Comparison of ENCODE assay signal across 16 mouse cellular contexts in the genomic region with DNA sequence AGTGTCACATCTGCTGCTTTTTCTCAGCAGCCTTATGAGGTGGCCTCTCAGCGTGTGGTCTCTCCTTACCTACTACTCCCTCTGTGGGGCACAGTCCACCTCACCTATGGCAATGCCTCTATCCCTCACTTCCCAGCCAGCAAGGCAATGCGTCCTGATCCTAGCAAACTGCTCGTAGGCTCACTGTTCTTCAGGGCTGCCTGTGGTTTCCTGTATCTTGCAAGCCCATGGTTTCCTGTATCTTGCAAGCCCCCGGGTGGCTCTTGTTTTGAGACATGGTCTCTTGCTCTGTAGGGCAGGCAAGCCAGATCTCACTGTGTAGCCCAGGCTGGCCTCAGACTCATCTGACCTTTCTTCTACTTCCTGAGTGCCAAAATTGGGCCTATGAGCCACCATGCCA. TPM values are rescaled to one million over a fixed set of nuclear protein-coding genes. Genes with fewer than 3 reads are reported as not detected.
DNase-seq lines count a peak whose midpoint lies in the region; ATAC-seq and TF ChIP-seq lines count a peak whose summit lies in the region.
"Had no signal": no experiment of that assay in that cellular context is flagged by ENCODE, and none has a peak within 500 bp of the region (broad histone marks: within the 10 kb centered on the region; RNA-seq: fewer than 3 reads in every experiment).

No protein-coding gene starts in this region.

- H3K27ac ChIP-seq in liver, adult 2 months (replicated peaks; ENCODE audit: insufficient read depth, low read depth, low read length): peak overlapping the region; percentile 70
- H3K27ac ChIP-seq in midbrain, embryonic 15.5 days: no peak overlapping the region
- no peak overlapping the region for H3K27ac ChIP-seq in neural tube, embryonic 15.5 days (replicated peaks)
- no peak overlapping the region for H3K27ac ChIP-seq in forebrain, embryonic 14.5 days (ENCODE audit: low read depth, low read length)
- H3K27ac ChIP-seq: forebrain, embryonic 13.5 days; neural tube, embryonic 12.5 days had no signal

- H3K36me3 ChIP-seq in liver, adult 2 months (ENCODE audit: control insufficient read depth, insufficient read depth, low read length): peaks cover 25% of the 10 kb centered on the region
- H3K36me3 ChIP-seq in midbrain, embryonic 15.5 days (replicated peaks): no peaks in the 10 kb centered on the region
- H3K36me3 ChIP-seq in neural tube, embryonic 15.5 days: peaks cover 14% of the 10 kb centered on the region; the same call in 1 of the 2 replicates
- H3K36me3 ChIP-seq in forebrain, embryonic 14.5 days (ENCODE audit: control insufficient read depth, insufficient read depth, low read length): peaks cover 5% of the 10 kb centered on the region; the same call in 1 of the 2 replicates
- H3K36me3 ChIP-seq: neural tube, embryonic 12.5 days had no signal

- no peak for ATAC-seq in midbrain, embryonic 15.5 days (replicated peaks)
- no peak for ATAC-seq in neural tube, embryonic 15.5 days (ENCODE audit: low FRiP score)
- no peak for ATAC-seq in forebrain, embryonic 14.5 days
- ATAC-seq: forebrain, embryonic 13.5 days; intestine, postnatal 0 days; lung, postnatal 0 days; midbrain, embryonic 16.5 days had no signal

- H3K79me2 ChIP-seq in liver, adult 2 months (ENCODE audit: control insufficient read depth, insufficient read depth, low read length): peaks cover 10% of the 10 kb centered on the region; the same call in 1 of the 2 replicates

- peak; percentile 37 for DNase-seq in lung, postnatal 36 days
- no peak for DNase-seq in lung, postnatal 25 days (ENCODE audit: low spot score)
- DNase-seq in liver, adult 2 months (ENCODE audit: extremely low read depth, low read depth, low spot score): no peak
- DNase-seq in naive thymus-derived CD4-positive, alpha-beta T cell, adult 2 months (ENCODE audit: low read depth): peak; percentile 51
- no peak for DNase-seq in forebrain, embryonic 14.5 days (ENCODE audit: low spot score)
- DNase-seq in cerebellum, postnatal 10 days: no peak
- DNase-seq: adrenal gland, postnatal 14 days; kidney, postnatal 25 days; layer of hippocampus, postnatal 36 days had no signal

- H3K4me2 ChIP-seq in midbrain, embryonic 15.5 days: no peak overlapping the region
- H3K4me2 ChIP-seq in neural tube, embryonic 15.5 days: no peak overlapping the region
- no peak overlapping the region for H3K4me2 ChIP-seq in forebrain, embryonic 14.5 days (ENCODE audit: low read length)
- H3K4me2 ChIP-seq: forebrain, embryonic 13.5 days; neural tube, embryonic 12.5 days had no signal

- no peaks in the 10 kb centered on the region for H3K9me3 ChIP-seq in midbrain, embryonic 15.5 days
- no peaks in the 10 kb centered on the region for H3K9me3 ChIP-seq in neural tube, embryonic 15.5 days (replicated peaks)
- 0 out of 2 replicates have a peak, but pooled peaks cover 2% of the 10 kb centered on the region for H3K9me3 ChIP-seq in forebrain, embryonic 14.5 days (replicated peaks; ENCODE audit: control insufficient read depth, low read length)
- H3K9me3 ChIP-seq: forebrain, embryonic 13.5 days; neural tube, embryonic 12.5 days had no signal

- H3K9ac ChIP-seq in liver, adult 2 months (ENCODE audit: low read depth, low read length): peak overlapping the region; percentile 13; the same call in 1 of the 2 replicates
- H3K9ac ChIP-seq in midbrain, embryonic 15.5 days: no peak overlapping the region
- no peak overlapping the region for H3K9ac ChIP-seq in neural tube, embryonic 15.5 days (replicated peaks)
- no peak overlapping the region for H3K9ac ChIP-seq in forebrain, embryonic 14.5 days (ENCODE audit: low read length)
- H3K9ac ChIP-seq: forebrain, embryonic 13.5 days; neural tube, embryonic 12.5 days had no signal

- TF ChIP-seq POLR2A in liver, adult 2 months (IDR thresholded peaks at IDR 0.05; ENCODE audit: extremely low read depth, insufficient read depth, low read length): no peak

- H3K4me3 ChIP-seq in liver, adult 2 months (ENCODE audit: insufficient read depth, low read depth, low read length): no peak overlapping the region
- H3K4me3 ChIP-seq in midbrain, embryonic 15.5 days: no peak overlapping the region
- H3K4me3 ChIP-seq in neural tube, embryonic 15.5 days (replicated peaks): no peak overlapping the region
- H3K4me3 ChIP-seq in forebrain, embryonic 14.5 days (ENCODE audit: low read depth, low read length): no peak overlapping the region
- H3K4me3 ChIP-seq: forebrain, embryonic 13.5 days; neural tube, embryonic 12.5 days had no signal

- peaks cover 27% of the 10 kb centered on the region for H3K4me1 ChIP-seq in liver, adult 2 months (ENCODE audit: control insufficient read depth, insufficient read depth, low read length)
- H3K4me1 ChIP-seq in midbrain, embryonic 15.5 days: peaks cover 17% of the 10 kb centered on the region
- peaks cover 24% of the 10 kb centered on the region for H3K4me1 ChIP-seq in neural tube, embryonic 15.5 days
- H3K4me1 ChIP-seq in forebrain, embryonic 14.5 days (ENCODE audit: control insufficient read depth, insufficient read depth, low read length): peaks cover 4% of the 10 kb centered on the region; the same call in 1 of the 2 replicates

- WGBS in liver, adult 2 months: 43% methylated on average over 4 of the region's 4 CpGs
- 85% methylated on average over 4 of the region's 4 CpGs for WGBS in midbrain, embryonic 15.5 days
- 81% methylated on average over 4 of the region's 4 CpGs for WGBS in neural tube, embryonic 15.5 days
- 84% methylated on average over 4 of the region's 4 CpGs for WGBS in forebrain, embryonic 14.5 days

- no peak for TF ChIP-seq CTCF in liver, adult 2 months (IDR thresholded peaks at IDR 0.05; ENCODE audit: low read depth, low read length)

- H3K27me3 ChIP-seq in liver, adult 2 months (ENCODE audit: control insufficient read depth, insufficient read depth, low read length): no peaks in the 10 kb centered on the region
- no peaks in the 10 kb centered on the region for H3K27me3 ChIP-seq in midbrain, embryonic 15.5 days (replicated peaks)
- H3K27me3 ChIP-seq in neural tube, embryonic 15.5 days (replicated peaks): no peaks in the 10 kb centered on the region
- H3K27me3 ChIP-seq in forebrain, embryonic 14.5 days (replicated peaks; ENCODE audit: control insufficient read depth, insufficient read depth, low read length): no peaks in the 10 kb centered on the region
- H3K27me3 ChIP-seq: forebrain, embryonic 13.5 days; neural tube, embryonic 12.5 days had no signal

RNA-seq across cellular contexts. Expression of a gene that starts 3.8 kb away (rescaled TPM):
- 135 and 146 TPM in 2 replicates for total RNA-seq in liver, adult 2 months (2014; rRNA removed)
- 116 and 202 TPM in 2 replicates for polyA plus RNA-seq in liver, adult 2 months (2012; rRNA removed)
- polyA plus RNA-seq in midbrain, embryonic 15.5 days (2015; fragmentation: Nextera tagmentation; extraction: Ambion mirVana): 29.5 and 31.9 TPM in 2 replicates
- 32.0 and 36.2 TPM in 2 replicates for polyA plus RNA-seq in neural tube, embryonic 15.5 days (2015; fragmentation: Nextera tagmentation; extraction: Ambion mirVana)
- 18.4 and 19.9 TPM in 2 replicates for polyA plus RNA-seq in forebrain, embryonic 14.5 days (2014; fragmentation: Nextera tagmentation; extraction: Ambion mirVana)

RNA-seq across cellular contexts. Expression of a gene that starts 41.0 kb away (rescaled TPM):
- 3.4 and 6.6 TPM in 2 replicates for total RNA-seq in liver, adult 2 months (2014; rRNA removed)
- 2.5 and 3.2 TPM in 2 replicates for polyA plus RNA-seq in liver, adult 2 months (2012; rRNA removed)
- 0.48 and 0.72 TPM in 2 replicates for polyA plus RNA-seq in midbrain, embryonic 15.5 days (2015; fragmentation: Nextera tagmentation; extraction: Ambion mirVana)
- 0.75 and 1.4 TPM in 2 replicates for polyA plus RNA-seq in neural tube, embryonic 15.5 days (2015; fragmentation: Nextera tagmentation; extraction: Ambion mirVana)
- polyA plus RNA-seq in forebrain, embryonic 14.5 days (2014; fragmentation: Nextera tagmentation; extraction: Ambion mirVana): 0.80 and 0.81 TPM in 2 replicates

Comparison
In these comparisons a context has a peak if more than half of its experiments do, and no peak if none do; other contexts are left out.
1. DNase-seq: peak in lung, postnatal 36 days (single experiment) and naive thymus-derived CD4-positive, alpha-beta T cell, adult 2 months (single experiment); none in lung, postnatal 25 days (single experiment), liver, adult 2 months (single experiment), forebrain, embryonic 14.5 days (single experiment) and cerebellum, postnatal 10 days (0 of 2).